ENCODE assay signal across 11 mouse cellular contexts in the genomic region with DNA sequence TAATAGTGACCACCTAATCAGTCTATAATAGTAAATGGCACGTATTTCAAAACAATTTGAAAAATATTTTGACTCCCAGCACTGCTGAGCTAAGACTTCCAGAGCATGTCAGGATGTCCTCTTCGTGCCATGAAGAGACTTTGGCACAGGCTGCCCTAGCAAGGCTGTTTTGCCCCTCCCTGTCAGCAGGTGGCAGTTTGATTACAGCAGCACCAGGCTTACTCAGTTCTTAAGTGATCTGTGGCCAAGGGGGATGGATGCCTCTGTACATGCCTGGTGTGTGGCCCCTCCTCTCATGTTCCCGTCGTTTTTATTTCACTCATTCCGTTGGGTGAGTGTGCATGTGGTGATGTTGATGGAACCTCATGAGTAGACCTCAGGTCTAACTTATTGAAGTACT. TPM values are rescaled to one million over a fixed set of nuclear protein-coding genes. Genes with fewer than 3 reads are reported as not detected.
DNase-seq lines count a peak whose midpoint lies in the region; ATAC-seq and TF ChIP-seq lines count a peak whose summit lies in the region.
"Had no signal": no experiment of that assay in that cellular context is flagged by ENCODE, and none has a peak within 500 bp of the region (broad histone marks: within the 10 kb centered on the region; RNA-seq: fewer than 3 reads in every experiment).

No protein-coding gene starts in this region.

- ATAC-seq in liver, postnatal 0 days: no peak
- no peak for ATAC-seq in liver, embryonic 12.5 days
- no peak for ATAC-seq in heart, embryonic 11.5 days (replicated peaks; ENCODE audit: insufficient number of reproducible peaks, low FRiP score, low TSS enrichment)

- H3K36me3 ChIP-seq in liver, postnatal 0 days (replicated peaks; ENCODE audit: insufficient read depth, low read length): no peaks in the 10 kb centered on the region
- H3K36me3 ChIP-seq in liver, embryonic 12.5 days: no peaks in the 10 kb centered on the region
- H3K36me3 ChIP-seq in heart, embryonic 11.5 days (ENCODE audit: control insufficient read depth, insufficient read depth, low read length): no peaks in the 10 kb centered on the region
- H3K36me3 ChIP-seq: heart, embryonic 15.5 days; stomach, embryonic 15.5 days had no signal

- H3K27me3 ChIP-seq in liver, postnatal 0 days (ENCODE audit: insufficient read depth, low read length): no peaks in the 10 kb centered on the region
- no peaks in the 10 kb centered on the region for H3K27me3 ChIP-seq in liver, embryonic 12.5 days (replicated peaks)
- H3K27me3 ChIP-seq in heart, embryonic 11.5 days (ENCODE audit: control insufficient read depth, insufficient read depth, low read length): no peaks in the 10 kb centered on the region
- H3K27me3 ChIP-seq: heart, embryonic 15.5 days; stomach, embryonic 15.5 days had no signal

- peak; percentile 47 for TF ChIP-seq CTCF in liver, postnatal 0 days (IDR thresholded peaks at IDR 0.05; ENCODE audit: low read depth)

- H3K4me1 ChIP-seq in liver, postnatal 0 days (ENCODE audit: insufficient read depth): no peaks in the 10 kb centered on the region
- H3K4me1 ChIP-seq in liver, embryonic 12.5 days: no peaks in the 10 kb centered on the region
- no peaks in the 10 kb centered on the region for H3K4me1 ChIP-seq in heart, embryonic 11.5 days (ENCODE audit: control insufficient read depth, insufficient read depth, low read length)
- H3K4me1 ChIP-seq: heart, embryonic 15.5 days; stomach, embryonic 15.5 days had no signal

- no peak for TF ChIP-seq EP300 in liver, postnatal 0 days (IDR thresholded peaks at IDR 0.05; ENCODE audit: low read depth)

- no peak overlapping the region for H3K4me3 ChIP-seq in liver, postnatal 0 days (ENCODE audit: low read depth, low read length)
- H3K4me3 ChIP-seq in liver, embryonic 12.5 days: no peak overlapping the region
- H3K4me3 ChIP-seq in heart, embryonic 11.5 days (ENCODE audit: low read depth, low read length): no peak overlapping the region
- H3K4me3 ChIP-seq: heart, embryonic 15.5 days; stomach, embryonic 15.5 days had no signal

- WGBS in liver, postnatal 0 days (ENCODE audit: insufficient replicate concordance): 55% methylated on average over 5 of the region's 5 CpGs
- 58% methylated on average over 5 of the region's 5 CpGs for WGBS in liver, embryonic 12.5 days (ENCODE audit: insufficient replicate concordance)
- 62% methylated on average over 5 of the region's 5 CpGs for WGBS in heart, embryonic 11.5 days (ENCODE audit: insufficient replicate concordance)

- H3K4me2 ChIP-seq in liver, postnatal 0 days (ENCODE audit: low read depth, low read length): no peak overlapping the region
- no peak overlapping the region for H3K4me2 ChIP-seq in liver, embryonic 12.5 days
- H3K4me2 ChIP-seq in heart, embryonic 11.5 days: no peak overlapping the region
- H3K4me2 ChIP-seq: heart, embryonic 15.5 days; lung, embryonic 14.5 days; stomach, embryonic 15.5 days had no signal

- no peak overlapping the region for H3K9ac ChIP-seq in liver, postnatal 0 days (replicated peaks)
- no peak overlapping the region for H3K9ac ChIP-seq in liver, embryonic 12.5 days
- no peak overlapping the region for H3K9ac ChIP-seq in heart, embryonic 11.5 days (ENCODE audit: low read depth, low read length)
- H3K9ac ChIP-seq: heart, embryonic 15.5 days; lung, embryonic 14.5 days; stomach, embryonic 15.5 days had no signal

- no peaks in the 10 kb centered on the region for H3K9me3 ChIP-seq in liver, postnatal 0 days (ENCODE audit: low read length)
- H3K9me3 ChIP-seq in liver, embryonic 12.5 days (replicated peaks): no peaks in the 10 kb centered on the region
- no peaks in the 10 kb centered on the region for H3K9me3 ChIP-seq in heart, embryonic 11.5 days (replicated peaks; ENCODE audit: control insufficient read depth, low read length)
- H3K9me3 ChIP-seq: heart, embryonic 15.5 days; stomach, embryonic 15.5 days had no signal

- no peak for DNase-seq in liver, postnatal 0 days
- peak; percentile 6 for DNase-seq in ZHBTc4 (ENCODE audit: low read depth, low spot score)
- DNase-seq in lung, postnatal 25 days (ENCODE audit: low spot score): peak; percentile 23
- peak; percentile 83 for DNase-seq in thymus, postnatal 14 days
- no peak for DNase-seq in layer of hippocampus, postnatal 25 days (ENCODE audit: extremely low spot score in 1 of 2, low spot score in 1 of 2)
- DNase-seq: lung, embryonic 14.5 days had no signal

- no peak overlapping the region for H3K27ac ChIP-seq in liver, postnatal 0 days (ENCODE audit: low read depth)
- H3K27ac ChIP-seq in liver, embryonic 12.5 days: no peak overlapping the region
- H3K27ac ChIP-seq in heart, embryonic 11.5 days (ENCODE audit: low read depth, low read length): no peak overlapping the region
- H3K27ac ChIP-seq: heart, embryonic 15.5 days; stomach, embryonic 15.5 days had no signal

RNA-seq across cellular contexts. Expression of gene Atp6v1g3, which starts 2.3 kb away (rescaled TPM):
- not detected in 2 replicates for polyA plus RNA-seq in liver, postnatal 0 days (2015; fragmentation: Nextera tagmentation; extraction: Ambion mirVana)
- polyA plus RNA-seq in liver, embryonic 12.5 days (2016; fragmentation: Nextera tagmentation; extraction: Ambion mirVana): not detected in 2 replicates
- total RNA-seq in layer of hippocampus, postnatal 25 days (2021): not detected
- not detected in 2 replicates for polyA plus RNA-seq in heart, embryonic 11.5 days (2014; fragmentation: Nextera tagmentation; extraction: Ambion mirVana)
- polyA plus RNA-seq: cortical plate, adult 2 months; heart, embryonic 15.5 days; lung, embryonic 14.5 days; stomach, embryonic 15.5 days had no signal

Comparison
In these comparisons a context has a peak if more than half of its experiments do, and no peak if none do; other contexts are left out.
1. DNase-seq: peak in ZHBTc4 (single experiment), lung, postnatal 25 days (single experiment) and thymus, postnatal 14 days (single experiment); none in liver, postnatal 0 days (single experiment) and layer of hippocampus, postnatal 25 days (0 of 2).